Mouse (Mus musculus): ENCODE results near the gene Ptgdr. TPM values are rescaled to one million over a fixed set of nuclear protein-coding genes. Genes with fewer than 3 reads are reported as not detected.
"Not testable (repeated sequence)": the region's sequence is repeated elsewhere in the genome, so short reads cannot be mapped to it uniquely, and the experiment has no call there.

The Ptgdr gene
- total RNA-seq, 1 experiment from 2014 or later = not detected

DNA sequence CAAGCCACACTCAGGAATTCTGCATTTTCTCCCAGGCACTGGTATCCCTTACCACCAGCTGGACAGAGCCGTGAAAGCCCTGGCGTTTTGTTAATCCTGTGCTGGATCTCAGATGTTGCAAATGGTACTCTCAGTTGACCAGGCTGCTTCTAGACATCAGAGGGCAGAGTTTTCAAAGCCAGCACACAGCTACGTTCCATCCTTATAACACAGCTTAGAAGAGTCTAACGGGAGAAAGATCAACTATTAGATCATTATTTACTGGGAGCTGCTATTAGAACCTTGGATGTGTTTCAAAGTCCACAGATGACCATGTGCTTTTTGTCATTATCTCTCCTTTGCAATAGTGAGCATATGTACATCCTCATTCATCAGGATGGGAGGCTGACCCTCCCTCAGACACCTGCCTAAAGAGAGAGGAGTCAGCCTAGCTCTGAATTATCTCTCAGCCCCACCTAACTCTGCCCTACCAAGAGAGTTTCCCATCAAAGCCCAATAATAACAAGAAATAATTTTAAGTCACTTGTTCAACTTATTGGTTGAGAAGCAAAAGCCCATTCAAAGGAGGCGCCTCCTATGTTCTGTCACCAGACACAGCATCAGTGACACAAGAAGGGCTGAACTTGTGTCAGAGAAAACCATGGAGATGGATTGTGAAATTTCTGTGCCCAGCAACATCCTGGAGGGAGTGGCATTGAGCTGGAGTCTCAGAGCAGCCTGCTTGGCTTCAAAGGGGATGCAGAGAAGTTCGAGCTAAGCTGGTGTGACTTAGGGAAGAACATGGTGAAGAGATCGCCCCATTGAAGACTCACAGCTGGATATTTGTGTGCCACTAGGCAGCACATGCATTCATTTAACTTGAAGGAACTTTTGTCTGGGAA, 37.8 kb downstream of the Ptgdr start:
- no peak for ATAC-seq (ENCODE audit: extremely low read depth, insufficient number of reproducible peaks, low FRiP score, poor library complexity, severe bottlenecking)

GRCm38 (mm10) chr14:44813152-44813551, 46.0 kb downstream of the Ptgdr start:
- not testable (repeated sequence) for ATAC-seq (ENCODE audit: extremely low read depth, insufficient number of reproducible peaks, low FRiP score, poor library complexity, severe bottlenecking)

Other genes with a start within 250 kb of the Ptgdr start
- not detected in 2 replicates for gene Gm5624, start 231.4 kb downstream of the Ptgdr start, total RNA-seq (2017)
- gene Gm8257, start 152.9 kb downstream of the Ptgdr start, total RNA-seq (2017) = not detected in 2 replicates
- not detected in 2 replicates for gene Gm8267, start 109.0 kb downstream of the Ptgdr start, total RNA-seq (2017)
- gene Ptger2, start 128.8 kb upstream of the Ptgdr start, total RNA-seq (2017) = 9.8 and 12.2 TPM in 2 replicates